Mouse (Mus musculus): Measurements from ENCODE around the gene Fam117b. TPM values are rescaled to one million over a fixed set of nuclear protein-coding genes. Genes with fewer than 3 reads are reported as not detected.

The Fam117b gene
- polyA plus RNA-seq, 1 experiment from 2014 or later: 2.9 TPM

DNA sequence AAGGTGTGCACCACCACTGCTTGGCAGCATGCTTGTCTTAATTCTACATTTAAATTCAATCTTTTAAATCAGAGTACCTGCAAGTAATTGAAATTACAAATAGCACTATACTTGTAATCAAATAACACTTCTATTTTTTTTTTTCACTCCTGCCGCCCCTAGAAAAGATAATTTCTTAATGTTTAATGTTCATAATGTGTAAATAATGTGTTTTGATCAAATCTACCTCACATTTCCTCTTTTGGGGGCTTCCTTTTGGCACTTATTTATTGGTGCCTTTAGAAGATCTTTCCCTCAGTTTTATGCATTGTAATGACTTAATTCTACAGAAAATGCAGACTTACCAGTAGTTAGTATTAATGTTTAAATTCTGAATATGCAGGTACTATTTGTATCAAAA lies 10.9 kb downstream of the Fam117b start:
- no peak overlapping the region for H3K27ac ChIP-seq (ENCODE audit: low read length)
- H3K9ac ChIP-seq (ENCODE audit: low read depth, low read length): no peak overlapping the region
- no peak overlapping the region for H3K4me3 ChIP-seq (ENCODE audit: low read length)
- WGBS: 68% methylated on average over 1 of the region's 1 CpGs
- no peaks in the 10 kb centered on the region for H3K4me1 ChIP-seq (ENCODE audit: control insufficient read depth, insufficient read depth, low read length)
- H3K9me3 ChIP-seq (ENCODE audit: control insufficient read depth, low read length): peaks cover 3% of the 10 kb centered on the region; the same call in 1 of the 2 replicates
- no peaks in the 10 kb centered on the region for H3K27me3 ChIP-seq (replicated peaks; ENCODE audit: control insufficient read depth, insufficient read depth, low read length)
- no peak for ATAC-seq
- no peaks in the 10 kb centered on the region for H3K36me3 ChIP-seq (ENCODE audit: control insufficient read depth, insufficient read depth, low read length)
- H3K4me2 ChIP-seq (ENCODE audit: low read depth, low read length): no peak overlapping the region

DNA sequence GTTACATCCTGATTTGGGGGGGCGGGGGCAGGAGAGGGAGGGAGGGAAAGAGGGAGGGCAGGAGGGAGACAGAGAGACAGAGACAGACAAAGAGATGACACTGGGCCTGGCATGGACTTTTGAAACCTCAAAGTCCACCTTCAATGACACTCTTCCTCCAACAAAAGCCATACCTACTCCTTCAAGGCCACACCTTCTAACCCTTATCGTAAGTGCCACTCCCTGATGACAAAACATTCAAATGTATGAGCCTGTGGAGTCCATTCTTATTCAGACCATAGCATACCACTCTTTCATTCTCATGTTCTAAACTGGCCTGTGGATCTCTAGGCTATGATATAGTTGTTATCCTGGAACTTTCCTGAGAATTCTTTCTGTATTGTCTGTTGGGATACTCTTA lies 11.6 kb downstream of the Fam117b start:
- Histone ChIP-seq H3K4me3 (ENCODE audit: low read length) (no peak overlapping the region), H3K27me3 (replicated peaks; ENCODE audit: control insufficient read depth, insufficient read depth, low read length) (no peaks in the 10 kb centered on the region), H3K36me3 (ENCODE audit: control insufficient read depth, insufficient read depth, low read length) (no peaks in the 10 kb centered on the region), H3K4me1 (ENCODE audit: control insufficient read depth, insufficient read depth, low read length) (no peaks in the 10 kb centered on the region), H3K4me2 (ENCODE audit: low read depth, low read length) (no peak overlapping the region), H3K9me3 (ENCODE audit: control insufficient read depth, low read length) (peaks cover 3% of the 10 kb centered on the region; the same call in 1 of the 2 replicates), H3K9ac (ENCODE audit: low read depth, low read length) (no peak overlapping the region), H3K27ac (ENCODE audit: low read length) (no peak overlapping the region)
- ATAC-seq: no peak
- 94% methylated on average over 2 of the region's 2 CpGs for WGBS

DNA sequence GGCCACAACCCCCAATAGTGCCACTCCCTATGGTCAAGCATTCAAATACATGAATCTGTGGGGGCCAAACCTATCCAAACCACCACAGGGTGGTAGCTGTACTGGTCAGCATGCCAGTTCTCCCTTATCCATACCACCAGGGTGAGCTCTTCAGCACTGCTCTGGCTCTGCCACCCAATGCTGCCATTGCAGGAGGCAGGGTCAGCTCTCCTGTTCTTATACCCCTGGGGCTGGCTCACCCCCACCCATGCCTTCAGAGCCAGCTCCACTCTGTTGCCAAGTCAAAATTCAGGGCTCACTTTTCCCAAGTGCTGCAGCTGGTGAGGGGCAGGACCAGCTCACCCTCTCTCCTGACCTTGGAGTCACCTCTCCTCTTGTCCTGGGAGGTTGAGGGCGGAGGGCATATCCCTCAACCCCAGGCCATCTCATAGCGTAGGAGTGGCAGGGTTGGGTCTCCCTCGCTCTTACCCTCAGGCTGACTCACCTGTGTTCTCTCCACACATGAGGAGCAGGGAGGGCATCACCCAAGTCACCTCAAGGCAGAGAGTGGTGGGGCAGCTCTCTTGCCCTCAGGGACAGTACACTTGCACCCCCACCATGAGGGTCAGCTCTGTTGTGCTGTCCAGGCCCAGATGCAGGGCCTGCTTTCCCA lies 13.3 kb downstream of the Fam117b start:
- H3K9me3 ChIP-seq (ENCODE audit: control insufficient read depth, low read length): peaks cover 3% of the 10 kb centered on the region; the same call in 1 of the 2 replicates
- WGBS: 83% methylated on average over 3 of the region's 3 CpGs
- ATAC-seq: no peak
- no peak overlapping the region for H3K9ac ChIP-seq (ENCODE audit: low read depth, low read length)
- H3K4me2 ChIP-seq (ENCODE audit: low read depth, low read length): no peak overlapping the region
- no peaks in the 10 kb centered on the region for H3K36me3 ChIP-seq (ENCODE audit: control insufficient read depth, insufficient read depth, low read length)
- no peaks in the 10 kb centered on the region for H3K27me3 ChIP-seq (replicated peaks; ENCODE audit: control insufficient read depth, insufficient read depth, low read length)
- H3K4me3 ChIP-seq (ENCODE audit: low read length): no peak overlapping the region
- H3K27ac ChIP-seq (ENCODE audit: low read length): no peak overlapping the region
- H3K4me1 ChIP-seq (ENCODE audit: control insufficient read depth, insufficient read depth, low read length): no peaks in the 10 kb centered on the region

DNA sequence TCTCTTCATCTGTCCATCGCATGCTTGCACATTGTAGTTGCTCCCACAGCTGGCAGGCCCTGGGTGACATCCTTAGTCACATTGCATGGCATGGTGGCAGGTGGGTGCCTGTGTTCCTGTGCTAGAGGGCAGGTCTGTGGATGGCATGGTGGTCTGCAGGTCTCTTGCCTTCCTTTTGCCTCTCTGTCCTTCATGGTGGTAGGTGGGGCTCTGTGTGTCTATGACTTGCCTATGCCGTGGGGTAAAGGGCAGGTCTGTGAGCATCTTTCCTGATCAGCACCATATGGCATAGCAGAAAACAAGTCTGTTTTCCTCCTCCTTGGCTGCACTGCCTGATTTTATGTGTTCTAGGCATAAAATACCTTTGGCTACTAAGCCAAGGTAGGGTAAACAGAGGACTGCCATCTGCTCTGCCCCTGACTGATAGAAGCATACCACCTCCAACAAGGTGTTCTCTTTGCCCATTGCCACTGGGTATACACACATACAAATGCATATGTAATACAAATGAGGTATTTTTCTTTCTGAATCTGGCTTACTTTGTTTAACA lies 14.4 kb downstream of the Fam117b start:
- no peak for ATAC-seq
- H3K9ac ChIP-seq (ENCODE audit: low read depth, low read length): no peak overlapping the region
- no peaks in the 10 kb centered on the region for H3K27me3 ChIP-seq (replicated peaks; ENCODE audit: control insufficient read depth, insufficient read depth, low read length)
- no peak overlapping the region for H3K4me3 ChIP-seq (ENCODE audit: low read length)
- peaks cover 3% of the 10 kb centered on the region; the same call in 1 of the 2 replicates for H3K9me3 ChIP-seq (ENCODE audit: control insufficient read depth, low read length)
- H3K4me1 ChIP-seq (ENCODE audit: control insufficient read depth, insufficient read depth, low read length): no peaks in the 10 kb centered on the region
- no peak overlapping the region for H3K4me2 ChIP-seq (ENCODE audit: low read depth, low read length)
- no peaks in the 10 kb centered on the region for H3K36me3 ChIP-seq (ENCODE audit: control insufficient read depth, insufficient read depth, low read length)
- no peak overlapping the region for H3K27ac ChIP-seq (ENCODE audit: low read length)
- 86% methylated on average over 2 of the region's 2 CpGs for WGBS

DNA sequence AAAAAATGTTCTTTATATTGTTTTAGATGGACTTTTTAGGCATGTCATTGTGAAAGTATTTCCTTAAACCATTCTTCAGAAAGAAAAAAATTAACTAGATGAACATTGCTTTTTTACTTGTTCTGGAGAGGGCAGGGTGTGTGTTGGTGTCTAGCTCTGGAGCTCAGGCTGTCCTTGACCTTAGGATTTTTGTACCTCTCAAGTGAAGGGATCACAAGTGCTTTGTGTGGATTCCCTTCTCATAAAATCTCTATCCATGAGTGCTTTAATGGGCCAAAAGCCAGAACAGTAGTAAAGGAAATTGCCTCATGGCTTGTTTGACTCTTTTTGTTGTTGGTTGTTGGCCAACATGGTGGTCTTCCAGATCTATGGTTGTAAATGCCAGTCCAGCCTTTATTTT lies 18.1 kb downstream of the Fam117b start:
- no peaks in the 10 kb centered on the region for H3K36me3 ChIP-seq (ENCODE audit: control insufficient read depth, insufficient read depth, low read length)
- H3K4me2 ChIP-seq (ENCODE audit: low read depth, low read length): no peak overlapping the region
- H3K27me3 ChIP-seq (replicated peaks; ENCODE audit: control insufficient read depth, insufficient read depth, low read length): no peaks in the 10 kb centered on the region
- ATAC-seq: no peak
- no peaks in the 10 kb centered on the region for H3K4me1 ChIP-seq (ENCODE audit: control insufficient read depth, insufficient read depth, low read length)
- H3K9me3 ChIP-seq (ENCODE audit: control insufficient read depth, low read length): no peaks in the 10 kb centered on the region
- no peak overlapping the region for H3K27ac ChIP-seq (ENCODE audit: low read length)
- no peak overlapping the region for H3K4me3 ChIP-seq (ENCODE audit: low read length)
- H3K9ac ChIP-seq (ENCODE audit: low read depth, low read length): no peak overlapping the region

DNA sequence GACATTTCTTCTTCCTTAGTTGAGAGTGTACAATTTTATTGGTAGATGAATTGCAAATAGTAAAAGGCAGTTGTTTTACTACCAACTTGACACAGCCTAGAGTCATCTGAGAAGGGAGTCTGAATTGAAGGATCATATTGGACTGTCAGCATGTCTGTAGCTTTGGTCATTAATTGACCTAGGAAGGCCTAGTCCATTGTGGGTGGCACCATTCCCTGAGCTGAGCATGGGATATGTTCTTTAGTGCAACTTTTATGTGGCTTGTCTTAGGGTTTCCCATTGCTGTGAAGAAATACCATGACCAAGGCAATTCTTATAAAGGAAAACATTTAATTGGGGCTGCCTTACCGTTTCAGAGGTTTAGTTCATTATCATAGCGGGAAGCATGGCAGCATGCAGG lies 20.2 kb downstream of the Fam117b start:
- WGBS: 96% methylated on average over 2 of the region's 2 CpGs
- Histone ChIP-seq H3K27ac (ENCODE audit: low read length) (no peak overlapping the region), H3K27me3 (replicated peaks; ENCODE audit: control insufficient read depth, insufficient read depth, low read length) (no peaks in the 10 kb centered on the region), H3K4me3 (ENCODE audit: low read length) (no peak overlapping the region), H3K4me1 (ENCODE audit: control insufficient read depth, insufficient read depth, low read length) (no peaks in the 10 kb centered on the region), H3K36me3 (ENCODE audit: control insufficient read depth, insufficient read depth, low read length) (no peaks in the 10 kb centered on the region), H3K9me3 (ENCODE audit: control insufficient read depth, low read length) (no peaks in the 10 kb centered on the region), H3K9ac (ENCODE audit: low read depth, low read length) (no peak overlapping the region), H3K4me2 (ENCODE audit: low read depth, low read length) (no peak overlapping the region)
- no peak for ATAC-seq

DNA sequence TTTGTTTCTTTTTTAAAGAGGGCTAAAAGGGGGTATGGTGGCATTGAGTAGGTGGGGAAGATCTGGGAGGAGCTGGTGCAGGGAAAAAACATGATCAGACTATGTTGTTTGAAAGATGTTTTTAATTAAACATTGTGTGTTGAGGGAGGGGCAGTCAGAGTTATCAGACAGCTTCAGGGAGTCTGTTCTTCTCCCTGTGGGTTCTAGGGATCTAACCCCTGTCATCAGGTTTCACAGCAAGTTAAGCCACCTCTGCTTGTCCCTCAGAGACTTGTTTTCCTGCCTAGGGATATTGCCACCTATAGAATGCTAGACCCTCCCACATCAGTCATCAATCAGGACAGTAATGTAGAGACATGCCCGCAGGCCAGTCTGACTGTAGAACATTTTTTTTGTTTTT lies 28.3 kb downstream of the Fam117b start:
- no peaks in the 10 kb centered on the region for H3K36me3 ChIP-seq (ENCODE audit: control insufficient read depth, insufficient read depth, low read length)
- H3K27ac ChIP-seq (ENCODE audit: low read length): no peak overlapping the region
- no peak for ATAC-seq
- no peak overlapping the region for H3K4me2 ChIP-seq (ENCODE audit: low read depth, low read length)
- H3K9ac ChIP-seq (ENCODE audit: low read depth, low read length): no peak overlapping the region
- no peak overlapping the region for H3K4me3 ChIP-seq (ENCODE audit: low read length)
- no peaks in the 10 kb centered on the region for H3K27me3 ChIP-seq (replicated peaks; ENCODE audit: control insufficient read depth, insufficient read depth, low read length)
- 93% methylated on average over 1 of the region's 1 CpGs for WGBS
- H3K4me1 ChIP-seq (ENCODE audit: control insufficient read depth, insufficient read depth, low read length): 0 out of 2 replicates have a peak, but pooled peaks cover 6% of the 10 kb centered on the region
- H3K9me3 ChIP-seq (ENCODE audit: control insufficient read depth, low read length): no peaks in the 10 kb centered on the region

DNA sequence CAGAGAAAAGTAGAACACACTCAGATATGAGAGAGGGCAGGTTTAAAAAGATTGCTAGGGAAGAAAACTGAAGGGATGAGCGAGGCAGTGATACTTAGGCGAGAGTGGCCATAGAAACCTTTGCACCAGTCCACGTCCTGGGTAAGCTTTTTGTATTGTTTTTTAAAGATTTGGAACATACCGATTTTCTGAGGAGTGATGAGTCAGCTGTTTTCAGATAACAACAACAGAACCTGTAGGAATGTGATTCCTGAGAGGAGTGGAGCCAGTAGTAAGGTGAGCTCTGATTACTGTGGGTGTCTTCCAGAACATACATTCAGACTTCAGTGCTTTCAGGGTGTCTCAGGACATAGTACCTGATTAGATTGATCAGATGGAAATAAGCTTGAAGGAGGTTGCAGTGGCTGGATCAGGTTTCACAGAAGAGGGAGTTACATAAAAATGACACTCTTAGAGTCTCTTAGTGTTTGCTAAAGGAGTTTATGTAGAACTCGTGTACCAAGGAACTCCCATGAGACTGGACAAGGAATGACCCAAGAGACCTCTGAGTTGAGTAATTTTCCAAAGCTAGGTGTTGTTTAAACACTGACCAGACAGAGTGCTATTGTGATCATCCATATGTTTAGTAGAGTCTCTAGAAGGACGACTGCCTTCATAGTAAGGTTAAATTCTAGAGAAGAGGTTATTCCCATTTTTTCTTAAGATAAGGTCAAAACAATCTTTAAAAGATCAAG lies 29.4 kb downstream of the Fam117b start:
- H3K9me3 ChIP-seq (ENCODE audit: control insufficient read depth, low read length): no peaks in the 10 kb centered on the region
- H3K27ac ChIP-seq (ENCODE audit: low read length): no peak overlapping the region
- ATAC-seq: no peak
- H3K4me3 ChIP-seq (ENCODE audit: low read length): no peak overlapping the region
- H3K36me3 ChIP-seq (ENCODE audit: control insufficient read depth, insufficient read depth, low read length): no peaks in the 10 kb centered on the region
- no peaks in the 10 kb centered on the region for H3K27me3 ChIP-seq (replicated peaks; ENCODE audit: control insufficient read depth, insufficient read depth, low read length)
- WGBS: 66% methylated on average over 6 of the region's 6 CpGs
- no peak overlapping the region for H3K4me2 ChIP-seq (ENCODE audit: low read depth, low read length)
- 0 out of 2 replicates have a peak, but pooled peaks cover 6% of the 10 kb centered on the region for H3K4me1 ChIP-seq (ENCODE audit: control insufficient read depth, insufficient read depth, low read length)
- H3K9ac ChIP-seq (ENCODE audit: low read depth, low read length): no peak overlapping the region

DNA sequence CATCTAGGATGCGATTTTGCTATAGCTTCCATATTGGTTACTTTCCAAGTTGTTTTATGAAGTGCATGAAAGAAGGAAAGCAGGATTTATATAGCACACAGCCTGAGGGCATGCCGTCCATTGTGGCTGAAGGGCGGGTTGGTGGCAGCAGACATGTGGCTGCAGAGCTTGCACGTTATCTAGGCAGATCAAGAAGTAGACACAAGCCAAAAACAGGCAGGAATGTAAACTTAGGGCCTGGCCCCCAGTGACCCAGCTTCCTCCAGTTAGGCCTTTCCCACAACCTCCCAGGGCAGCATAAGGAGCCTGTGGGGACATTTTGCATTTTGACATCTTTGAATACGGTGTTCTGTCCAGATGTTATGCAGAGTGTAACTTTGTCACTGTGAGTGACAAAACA lies 31.0 kb downstream of the Fam117b start:
- 44% methylated on average over 5 of the region's 5 CpGs for WGBS
- ATAC-seq: no peak

More for the DNA sequence above, 31.0 kb downstream of the Fam117b start:
- no peaks in the 10 kb centered on the region for H3K27me3 ChIP-seq (replicated peaks; ENCODE audit: control insufficient read depth, insufficient read depth, low read length)
- H3K9me3 ChIP-seq (ENCODE audit: control insufficient read depth, low read length): no peaks in the 10 kb centered on the region
- H3K4me3 ChIP-seq (ENCODE audit: low read length): no peak overlapping the region
- 0 out of 2 replicates have a peak, but pooled peaks cover 6% of the 10 kb centered on the region for H3K4me1 ChIP-seq (ENCODE audit: control insufficient read depth, insufficient read depth, low read length)
- H3K36me3 ChIP-seq (ENCODE audit: control insufficient read depth, insufficient read depth, low read length): no peaks in the 10 kb centered on the region
- H3K9ac ChIP-seq (ENCODE audit: low read depth, low read length): no peak overlapping the region
- no peak overlapping the region for H3K27ac ChIP-seq (ENCODE audit: low read length)
- no peak overlapping the region for H3K4me2 ChIP-seq (ENCODE audit: low read depth, low read length)

All from intestine, embryonic 16.5 days (tissue).